Mouse (Mus musculus) kidney, adult 2 months (tissue): ENCODE data around the gene Gm2696.
"Not testable (repeated sequence)": the region's sequence is repeated elsewhere in the genome, so short reads cannot be mapped to it uniquely, and the experiment has no call there.

Experiments
- CTCF ChIP-seq: fragments of 200-500 bp; conservative IDR thresholded peaks from 2 replicates; pipeline ENCODE4 v1.5.1; 2011; ENCODE audit warnings: low read depth, mild to moderate bottlenecking, control low read depth, low read length, moderate library complexity, mixed read lengths; ENCODE audit not compliant: insufficient read depth, insufficient read length
- POLR2A ChIP-seq: fragments of 200-500 bp; IDR thresholded peaks from one replicate; pipeline ENCODE4 v1.6.1; 2011; ENCODE audit warnings: low read depth, low read length, control low read depth

- TF ChIP-seq CTCF, POLR2A: not testable (repeated sequence)
Observed at GRCm38 (mm10) chr10:77787876-77788275, 26.6 kb upstream of the Gm2696 start, which contains the start of gene Gm7137.
